Mouse (Mus musculus): ENCODE measurements at regions not wholly inside any gene's neighbourhood (a gene's known extent, or its start where the extent isn't known, plus 50 kb on each side); places are given as distances from the start of the nearest gene placed in this dataset.
A peak's percentile ranks its signal among the peaks of the same experiment; 100 is the strongest.

DNA sequence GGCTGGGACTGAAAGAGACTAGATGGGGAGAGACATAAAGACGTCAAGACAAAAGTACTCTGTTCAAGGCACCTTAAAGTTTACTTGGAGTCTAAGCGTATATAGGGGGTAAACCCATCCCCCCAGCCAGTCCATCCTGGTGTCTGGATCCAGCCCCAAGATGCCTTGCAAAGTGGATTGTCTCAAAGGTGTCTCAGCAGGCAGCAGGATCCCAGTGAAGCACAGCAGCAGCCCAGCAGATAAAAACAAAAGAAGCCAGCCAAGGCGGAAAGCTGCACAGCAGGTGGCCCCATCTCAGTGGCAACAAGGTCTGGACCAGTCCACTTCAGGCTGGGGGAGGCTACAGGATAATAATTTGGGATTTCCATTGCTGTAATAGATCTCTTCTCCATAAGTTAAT lies 72.0 kb upstream of the Col5a2 start:
- no peak for DNase-seq (ENCODE audit: low read depth, low spot score)

DNA sequence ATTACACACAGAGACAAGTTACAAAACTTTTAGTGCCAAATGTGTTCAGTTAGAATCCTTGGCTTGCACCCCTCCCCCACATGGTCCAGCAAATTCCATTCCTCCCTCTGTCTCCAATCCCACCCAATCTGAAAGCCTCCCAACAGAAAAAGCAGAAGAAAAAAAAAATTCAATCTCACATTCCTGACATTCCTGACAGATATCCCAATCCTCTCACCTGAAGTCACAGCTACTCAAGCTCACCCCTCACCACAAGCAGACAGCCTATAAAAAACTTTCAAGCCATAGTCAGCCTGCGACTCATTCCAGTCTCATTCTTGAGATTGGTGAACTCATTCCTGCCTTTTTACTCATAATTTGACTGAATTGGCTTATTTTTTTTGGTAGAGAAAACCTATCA lies 77.4 kb upstream of the Col5a2 start:
- DNase-seq (ENCODE audit: low read depth, low spot score), result no peak

DNA sequence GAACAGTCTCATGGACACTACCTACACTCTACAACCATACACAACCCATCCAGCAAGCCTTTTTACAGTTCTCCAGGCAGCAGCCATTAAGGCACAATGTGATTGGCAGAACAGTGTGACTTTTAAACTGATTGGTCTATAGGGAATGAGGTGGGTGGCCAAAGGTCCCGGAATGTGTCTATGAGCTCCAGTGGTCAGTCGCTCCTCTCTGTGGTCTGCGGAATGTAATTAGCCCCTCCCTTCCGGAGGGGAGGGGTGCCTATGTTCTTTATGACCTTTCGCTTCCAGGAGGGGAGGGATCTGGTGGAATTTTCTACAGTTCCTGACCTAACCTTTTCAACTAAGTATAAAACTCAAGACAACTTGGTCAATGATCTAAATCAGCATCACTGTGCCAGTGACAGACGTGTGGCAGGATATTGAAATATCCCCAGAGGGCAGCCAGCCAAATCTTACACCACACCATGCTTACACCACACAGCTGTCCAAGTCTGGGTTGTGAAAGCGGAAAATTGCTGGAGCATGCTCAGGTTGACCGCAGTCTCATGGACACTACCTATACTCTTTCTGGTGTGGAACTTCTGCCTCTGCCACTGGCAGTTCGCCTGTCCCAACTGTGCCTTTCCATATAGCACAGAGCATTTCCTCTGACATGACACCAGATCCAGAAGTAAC lies 84.4 kb upstream of the Col5a2 start:
- no peak for DNase-seq (ENCODE audit: low read depth, low spot score)

DNA sequence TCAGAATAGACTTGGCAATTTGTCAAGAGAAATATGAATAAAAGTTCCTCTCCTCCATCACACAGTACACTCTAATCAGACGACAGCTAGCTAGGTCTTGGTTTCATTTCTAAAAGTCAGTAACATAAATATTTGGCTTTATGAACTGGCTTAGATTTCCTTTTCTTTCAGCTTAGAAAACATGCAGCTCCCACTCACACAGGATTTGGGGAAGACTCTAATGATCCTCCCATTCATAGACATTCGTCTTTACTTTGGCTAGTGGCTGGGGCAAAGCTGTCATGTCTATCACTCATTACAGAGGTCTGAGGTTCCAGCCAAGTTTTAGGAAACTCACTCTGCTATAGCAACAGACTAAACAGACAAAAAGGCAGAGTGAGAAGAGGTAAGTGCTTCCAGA lies 94.2 kb upstream of the Col5a2 start:
- no peak for DNase-seq (ENCODE audit: low read depth, low spot score)

DNA sequence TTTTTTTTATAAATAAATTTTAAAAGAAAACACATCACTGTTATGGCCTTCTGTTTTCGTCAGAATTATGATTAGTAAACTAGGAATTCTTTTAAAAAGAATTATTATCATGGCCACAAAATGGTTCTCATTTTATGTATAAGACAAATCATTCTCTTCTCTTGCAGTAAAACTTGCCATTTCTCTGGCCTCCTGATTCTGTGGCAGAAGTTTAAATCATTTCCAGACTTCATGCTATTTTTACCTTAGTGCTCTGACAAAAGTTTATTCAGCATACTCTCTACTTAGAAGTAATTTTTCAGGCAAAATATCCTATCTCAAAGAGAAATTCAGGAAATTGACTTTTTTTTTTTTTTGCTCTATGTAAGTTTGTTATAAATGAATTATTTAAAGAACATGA lies 96.3 kb upstream of the Col5a2 start:
- no peak for DNase-seq (ENCODE audit: low read depth, low spot score)

DNA sequence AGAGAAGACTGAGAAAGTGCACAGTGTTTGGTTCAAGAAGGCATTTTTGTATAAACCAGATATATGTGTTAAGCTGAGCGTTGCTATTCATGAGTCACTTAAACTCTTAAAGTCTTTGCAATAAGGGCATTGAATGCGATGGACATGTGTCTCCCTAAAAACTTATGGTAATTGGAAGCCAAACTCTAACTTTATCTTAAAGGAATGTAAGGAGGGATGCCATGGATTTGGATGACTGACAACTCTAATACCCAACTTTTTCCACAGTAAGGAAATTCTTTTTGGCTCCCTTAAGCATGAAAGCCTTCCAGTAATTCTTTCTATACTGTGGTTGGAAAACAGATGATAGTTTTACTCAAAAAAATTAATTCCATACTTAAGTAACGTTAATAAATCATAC lies 96.9 kb upstream of the Col5a2 start:
- DNase-seq (ENCODE audit: low read depth, low spot score), result no peak

DNA sequence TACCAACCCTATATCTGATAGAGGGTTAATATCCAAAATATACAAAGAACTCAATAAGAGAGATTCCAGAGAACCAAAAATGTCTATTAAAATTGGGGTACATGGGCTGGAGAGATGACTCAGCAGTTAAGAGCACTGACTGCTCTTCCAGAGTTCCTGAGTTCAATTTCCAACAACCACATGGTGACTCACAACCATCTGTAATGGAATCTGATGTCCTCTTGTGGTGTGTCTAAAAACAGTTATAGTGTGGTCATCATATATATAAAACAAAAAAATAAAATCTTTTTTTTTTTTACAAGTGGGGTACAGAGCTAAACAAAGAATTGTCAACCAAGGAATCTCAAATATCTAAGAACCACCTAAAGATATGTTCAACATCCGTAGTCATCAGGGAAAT lies 102.5 kb upstream of the Col5a2 start:
- DNase-seq (ENCODE audit: low read depth, low spot score), result no peak

DNA sequence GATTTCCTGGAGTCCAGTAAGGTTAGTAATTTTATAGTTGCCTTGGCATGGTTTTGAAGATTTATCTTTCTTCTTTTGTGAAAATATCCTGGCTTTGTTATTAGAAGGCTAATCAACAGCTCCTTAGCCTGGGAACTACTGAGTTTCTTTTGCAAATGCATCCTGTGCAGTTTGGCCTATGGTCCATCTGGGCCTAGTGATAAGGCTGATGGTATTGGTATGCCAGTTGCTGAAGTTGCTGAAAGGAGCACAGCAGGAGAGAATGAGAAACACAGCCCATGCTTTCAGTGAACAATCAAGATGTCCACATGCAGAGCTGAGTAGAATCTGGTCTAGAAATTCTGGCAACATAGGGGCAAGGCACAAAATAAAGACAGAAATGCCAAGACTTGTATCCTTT lies 105.2 kb upstream of the Col5a2 start:
- DNase-seq (ENCODE audit: low read depth, low spot score), result no peak

DNA sequence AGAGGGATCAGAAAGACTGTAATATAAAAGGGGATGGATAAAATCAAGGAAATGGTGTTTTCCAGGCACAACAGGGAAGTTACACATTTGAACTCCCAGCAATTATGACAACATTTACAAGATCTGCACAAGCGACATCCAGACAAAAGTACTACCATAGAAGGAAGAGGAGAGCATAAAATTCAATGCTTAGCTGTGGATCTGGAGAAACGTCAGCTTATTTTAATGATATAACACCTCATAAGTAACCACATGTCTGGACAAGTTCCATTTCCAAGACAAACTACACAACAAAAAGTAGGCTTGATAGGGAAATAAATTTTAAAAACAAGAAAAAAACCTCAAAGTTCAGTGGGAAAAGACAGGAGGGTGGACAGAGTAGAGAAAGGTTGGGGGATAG lies 115.9 kb upstream of the Col5a2 start:
- DNase-seq (ENCODE audit: low read depth, low spot score), result no peak

DNA sequence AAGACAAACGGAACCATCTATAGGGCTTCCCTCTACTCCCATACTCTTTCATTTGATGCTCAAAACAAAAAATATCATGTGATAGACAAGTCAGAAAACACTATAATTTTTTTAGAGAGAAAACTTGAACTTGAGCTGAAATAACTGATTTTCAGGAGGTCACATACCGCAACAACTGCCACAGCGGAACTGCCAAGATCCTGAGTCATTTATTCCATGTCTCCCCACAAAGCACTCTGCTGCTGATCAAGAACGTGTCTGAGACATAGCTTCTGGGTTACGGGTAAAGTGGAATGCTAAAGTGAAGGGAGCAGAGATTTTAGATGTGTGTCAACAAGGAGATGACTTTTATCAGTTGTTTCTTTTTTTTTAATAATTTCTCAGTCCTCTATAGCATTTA lies 122.8 kb upstream of the Col5a2 start:
- DNase-seq (ENCODE audit: low read depth, low spot score), result no peak

DNA sequence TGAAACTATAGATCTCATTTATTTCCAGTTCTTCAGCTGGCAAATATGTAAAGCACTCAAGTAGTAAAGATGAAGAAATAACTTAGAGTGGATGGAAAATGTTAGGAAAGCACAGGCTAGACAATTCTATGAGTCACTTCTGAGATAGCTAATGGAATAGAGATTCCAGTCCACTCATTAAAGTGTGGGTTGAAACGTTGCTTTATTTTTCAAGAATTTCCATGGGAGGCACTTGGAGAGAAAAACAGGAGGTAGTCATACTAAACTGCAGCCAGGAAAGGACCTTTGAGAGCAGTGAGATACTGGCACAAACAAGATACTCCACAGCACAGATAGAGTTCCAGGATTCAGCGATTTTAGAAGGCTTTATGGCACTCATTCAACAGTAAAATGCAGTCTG lies 123.7 kb upstream of the Col5a2 start:
- DNase-seq (ENCODE audit: low read depth, low spot score), result no peak

DNA sequence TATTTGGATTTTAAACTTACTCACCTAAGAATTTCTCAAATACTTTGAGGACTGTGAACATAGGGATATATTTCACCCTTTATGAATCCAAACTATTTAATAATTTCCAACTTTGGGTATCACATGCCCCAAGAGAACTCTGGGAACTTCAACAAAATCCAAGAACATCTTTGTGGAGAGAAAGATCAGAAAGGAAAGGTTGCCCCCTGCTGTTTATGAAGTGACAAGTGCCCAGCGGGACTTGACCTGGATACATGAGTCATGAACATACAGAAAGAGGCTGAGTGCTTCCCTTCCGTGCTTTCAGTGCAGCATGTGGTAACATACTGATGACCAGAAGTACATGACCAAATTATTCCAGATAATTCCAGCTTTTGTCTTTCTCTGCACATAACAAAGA lies 124.8 kb upstream of the Col5a2 start:
- no peak for DNase-seq (ENCODE audit: low read depth, low spot score)

DNA sequence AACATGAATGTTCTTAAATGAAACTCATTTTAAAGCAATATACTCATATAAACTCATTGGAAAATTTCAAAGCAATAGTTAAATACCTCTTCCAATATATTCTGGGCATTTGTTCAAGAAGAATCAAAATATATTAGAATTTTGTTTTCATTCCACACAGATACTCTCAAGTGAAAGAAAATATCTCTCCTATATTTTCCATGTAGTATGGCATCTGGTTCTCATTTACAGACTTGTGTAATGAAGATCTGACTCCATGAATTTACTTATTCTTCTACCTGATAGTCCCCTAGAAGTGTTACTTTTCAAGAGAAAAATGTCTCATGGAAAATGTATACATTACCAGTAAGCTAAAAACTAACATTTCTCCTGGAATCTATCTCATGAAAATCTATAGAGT lies 144.2 kb upstream of the Col5a2 start:
- no peak for DNase-seq (ENCODE audit: low read depth, low spot score)

DNA sequence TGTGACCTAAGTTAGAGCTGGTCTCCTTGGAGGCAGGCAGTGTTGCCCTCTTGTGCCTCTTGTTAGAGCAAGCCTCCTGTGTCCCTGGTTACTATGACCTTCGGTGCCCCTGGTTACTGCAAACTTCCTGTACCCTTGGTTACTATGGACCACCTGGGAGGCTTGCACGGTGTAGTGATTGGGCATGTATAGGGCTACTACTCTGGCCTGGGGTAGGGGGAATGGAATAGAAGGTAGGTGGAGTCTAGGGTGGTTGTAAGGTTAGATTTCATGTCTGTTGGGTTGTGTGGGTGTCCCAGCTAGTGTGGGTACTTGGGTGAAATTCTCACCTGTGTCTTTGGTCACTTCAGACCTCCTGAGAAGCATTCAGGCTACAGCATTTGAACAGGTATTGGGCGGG lies 141.7 kb upstream of the Wdr75 start:
- DNase-seq (ENCODE audit: low read depth, low spot score), result no peak

DNA sequence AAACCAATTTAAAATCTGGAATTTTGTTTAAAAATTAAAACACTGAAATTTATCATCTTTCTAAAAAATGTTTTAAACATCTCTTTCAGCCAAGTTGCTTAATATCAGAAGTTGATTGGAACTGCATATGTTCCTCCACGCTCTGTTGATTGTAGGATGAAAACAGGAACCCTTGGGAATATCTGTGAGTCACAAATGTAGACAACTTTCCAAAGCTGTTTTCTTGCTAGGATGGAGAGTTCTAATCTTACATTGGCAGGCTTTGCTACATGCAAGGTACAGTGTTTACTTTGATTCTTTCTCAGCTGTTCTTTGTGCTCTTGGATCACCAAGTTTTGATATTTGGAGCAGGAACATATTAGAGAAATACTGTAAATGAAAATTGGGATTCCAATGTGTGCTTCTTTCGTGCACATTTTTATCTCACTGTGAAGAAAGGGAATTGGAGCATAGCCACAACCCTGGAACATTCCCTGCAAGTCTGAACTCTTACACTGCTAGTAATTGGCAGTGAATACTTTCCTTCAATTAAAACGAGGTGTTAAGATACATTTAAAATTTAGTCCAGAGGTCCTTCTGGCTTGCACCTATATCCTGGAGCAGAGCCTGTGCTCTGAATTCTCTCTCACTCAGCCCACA lies 131.0 kb upstream of the Wdr75 start:
- DNase-seq (ENCODE audit: low read depth, low spot score), result no peak

DNA sequence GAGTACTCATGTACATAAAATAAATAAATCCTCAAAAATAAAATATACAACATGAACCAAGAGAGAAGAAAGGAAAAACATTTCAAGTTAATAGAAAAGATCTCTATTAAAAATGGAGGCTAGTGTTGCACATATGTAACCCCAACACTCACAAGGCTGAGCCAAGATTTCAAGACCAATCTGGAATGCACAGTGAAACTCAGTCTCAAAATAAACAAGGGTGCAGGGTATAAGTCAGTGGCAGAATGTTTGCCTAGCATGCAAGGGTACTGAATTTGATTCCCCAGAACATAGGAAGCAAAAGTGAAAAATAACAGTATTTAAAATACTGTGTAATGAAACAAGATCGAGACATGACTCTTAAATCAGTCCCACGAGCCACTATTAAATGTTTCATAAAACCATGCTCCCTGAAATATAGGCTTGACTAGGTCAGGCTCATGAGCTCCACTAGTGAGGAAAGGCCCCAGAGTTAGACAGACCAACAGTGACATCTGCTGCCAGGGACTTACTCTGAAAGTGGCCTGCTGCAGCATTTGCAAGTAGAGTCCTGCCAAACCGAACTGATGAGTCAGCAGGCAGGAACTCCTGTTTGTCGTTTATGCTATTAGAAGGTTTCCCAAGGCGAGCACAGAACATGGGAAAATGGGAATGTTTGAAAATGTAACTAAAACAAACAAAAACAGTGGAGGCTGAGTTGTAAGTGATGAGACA lies 122.4 kb upstream of the Wdr75 start:
- DNase-seq (ENCODE audit: low read depth, low spot score), result peak; percentile 4

DNA sequence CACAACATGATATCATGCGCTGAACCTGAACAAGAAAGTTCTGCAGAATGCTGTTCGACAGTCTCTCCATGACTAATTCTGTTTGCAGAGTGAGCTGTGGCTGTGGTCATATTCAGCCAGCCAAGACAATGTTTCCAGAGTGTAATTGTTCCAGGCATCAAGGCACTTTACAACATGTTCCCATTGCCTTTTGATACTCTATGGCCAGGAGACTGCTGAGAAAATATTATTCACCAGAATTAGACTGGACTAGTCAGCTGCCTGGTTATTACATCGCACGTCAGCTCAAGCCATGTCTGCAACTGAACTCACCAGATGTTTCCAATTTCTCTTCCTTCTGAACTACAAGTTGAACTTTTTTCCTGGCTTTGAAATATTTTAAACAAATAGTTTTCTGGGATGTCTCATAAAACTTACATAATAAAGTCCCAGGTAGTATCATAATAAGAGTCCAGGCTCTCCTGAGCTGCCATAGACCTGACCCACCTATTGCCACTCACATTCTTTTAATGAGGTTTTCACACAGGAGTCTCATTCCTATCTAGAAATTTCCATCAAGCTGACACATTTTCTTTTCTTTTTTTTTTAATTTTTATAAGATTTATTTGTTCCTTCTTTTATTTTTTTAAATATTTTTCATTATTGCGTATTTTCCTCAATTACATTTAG lies 119.1 kb upstream of the Wdr75 start:
- DNase-seq (ENCODE audit: low read depth, low spot score), result no peak

DNA sequence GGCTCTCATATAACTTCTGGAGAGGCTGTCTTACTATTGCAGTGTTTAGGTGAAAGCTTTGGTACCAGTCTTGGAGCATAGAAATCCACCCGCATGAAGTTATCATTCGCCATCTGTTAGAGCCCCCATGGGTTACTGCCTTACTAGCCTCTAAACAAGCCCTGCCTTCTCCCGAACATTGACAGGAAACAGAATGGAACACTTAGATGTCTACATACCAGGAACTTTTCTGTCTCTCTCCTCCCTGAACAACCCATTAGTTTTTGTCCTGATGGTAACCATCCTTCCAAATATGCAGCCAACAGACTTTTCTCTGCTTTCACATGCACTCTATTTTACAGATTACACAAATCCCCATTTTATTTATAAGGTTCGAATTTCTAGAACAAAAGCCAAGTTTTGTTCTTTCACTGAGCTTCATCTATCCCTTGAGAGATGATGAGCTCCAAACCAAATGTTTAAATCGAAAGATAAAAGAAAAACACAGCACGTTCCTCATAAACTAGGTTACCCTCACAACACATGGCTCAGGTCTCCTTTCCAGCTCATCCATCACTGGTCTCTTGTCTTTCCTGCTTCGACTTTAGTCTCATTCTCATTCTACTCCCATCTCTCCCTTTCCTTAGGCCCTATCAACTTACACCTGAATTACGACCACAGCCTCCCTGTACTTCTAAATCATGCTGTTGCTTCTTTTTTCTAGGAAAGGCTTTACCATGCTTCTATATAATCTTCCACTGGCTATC lies 114.8 kb upstream of the Wdr75 start:
- no peak for DNase-seq (ENCODE audit: low read depth, low spot score)

DNA sequence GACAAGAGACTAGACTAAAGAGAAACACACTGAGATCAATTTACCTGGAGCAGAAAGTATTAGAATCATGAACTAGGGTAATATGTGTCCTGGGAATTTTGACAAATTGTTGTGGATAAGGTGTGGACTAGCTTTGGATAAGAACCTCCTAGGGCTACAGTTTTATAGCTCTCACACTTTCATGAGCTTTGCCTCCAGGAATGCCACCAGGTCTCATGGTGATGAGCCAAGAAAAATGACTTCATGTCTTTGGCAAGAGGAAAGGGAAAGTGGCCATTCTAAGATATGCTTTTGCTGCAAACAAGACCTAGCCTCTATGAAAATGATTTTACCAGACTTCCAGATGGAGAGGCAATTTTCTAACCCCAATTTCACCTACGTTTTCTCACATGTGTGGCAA lies 94.1 kb upstream of the Wdr75 start:
- DNase-seq (ENCODE audit: low read depth, low spot score), result no peak

DNA sequence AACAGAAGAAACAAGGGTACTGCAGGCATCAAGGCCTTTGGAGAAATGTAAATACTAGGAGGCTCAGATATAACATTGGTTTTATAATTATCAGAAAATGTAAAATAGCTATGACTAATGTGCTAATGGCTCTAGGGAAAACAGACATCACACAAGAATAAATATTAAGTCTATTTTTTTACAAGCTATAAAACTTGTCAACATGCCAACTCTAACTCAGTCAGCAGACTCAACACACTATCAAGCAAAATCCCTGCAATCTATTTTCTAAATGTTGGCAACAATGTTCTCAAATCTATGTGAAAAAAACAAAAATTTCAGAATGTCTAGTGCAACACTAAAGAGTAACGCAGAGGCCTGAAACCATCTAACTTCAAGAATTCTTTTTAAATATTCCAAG lies 93.5 kb upstream of the Wdr75 start:
- DNase-seq (ENCODE audit: low read depth, low spot score), result no peak

DNA sequence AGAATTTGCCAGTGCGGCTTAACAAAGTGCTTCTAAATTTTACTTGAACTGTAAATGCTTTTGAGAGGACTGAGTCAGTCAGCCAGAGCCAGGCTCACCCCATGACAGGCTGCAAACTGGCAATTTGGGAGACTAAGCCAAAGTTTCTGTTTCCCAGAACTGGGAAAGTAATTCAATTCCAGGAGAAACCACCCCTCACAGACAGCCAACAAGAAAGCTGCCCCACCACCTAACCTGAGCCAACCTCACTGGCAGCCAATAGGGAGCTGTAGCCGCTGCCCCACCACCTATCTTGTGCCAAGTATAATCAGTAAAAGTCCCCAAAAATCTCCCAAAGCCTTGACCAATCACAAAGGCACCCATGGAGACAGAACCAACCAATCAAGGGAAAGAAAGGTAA lies 71.6 kb upstream of the Wdr75 start:
- DNase-seq (ENCODE audit: low read depth, low spot score), result no peak

DNA sequence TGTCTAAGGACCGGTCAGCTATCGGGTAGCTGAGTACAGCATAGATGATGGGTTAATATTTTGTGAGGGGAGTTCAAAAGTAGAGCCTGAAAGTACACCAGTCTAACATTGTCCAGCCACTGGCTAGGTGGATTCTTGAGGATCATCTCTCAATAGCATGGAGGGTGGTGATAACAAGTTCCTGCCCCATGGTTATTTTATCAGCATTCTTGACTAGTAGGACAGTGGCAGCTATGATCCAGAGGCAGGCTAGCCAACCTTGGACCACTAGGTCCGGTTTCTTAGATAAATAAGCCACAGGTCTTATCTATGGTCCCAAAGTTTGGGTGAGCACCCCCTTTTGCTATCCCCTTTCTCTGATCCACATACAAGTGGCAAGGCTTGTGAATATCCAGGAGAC lies 62.0 kb upstream of the Wdr75 start:
- no peak for DNase-seq (ENCODE audit: low read depth, low spot score)
